Mouse (Mus musculus) MEL (cell line): ENCODE measurements around the gene Zfp26. TPM values are rescaled to one million over a fixed set of nuclear protein-coding genes. Genes with fewer than 3 reads are reported as not detected.

Experiments
- DNase-seq: peaks from one replicate; pipeline ENCODE4 v3.0.0; 2011; ENCODE audit warnings: low read depth, low spot score
- H3K27ac ChIP-seq: 2 replicates; pipeline ENCODE4 v1.5.1; 2012; ENCODE audit warnings: low read depth, mild to moderate bottlenecking, control low read depth, low read length, moderate library complexity; ENCODE audit not compliant: control insufficient read depth
- H3K27me3 ChIP-seq, 2 experiments: fragments of 150-350 bp in 1 of 2; sonication (generic) in 1 of 2; 2 replicates each; pipeline ENCODE4 v1.6.1; 2012; ENCODE audit warnings: low read length in 2 of 2, mild to moderate bottlenecking in 2 of 2, improper control_type of control experiment in 1 of 2, moderate library complexity in 1 of 2; ENCODE audit not compliant: insufficient read depth in 2 of 2, control insufficient read depth in 1 of 2
- H3K36me3 ChIP-seq, 2 experiments: 2 replicates each; pipeline ENCODE4 v1.6.1; 2012 to 2014; ENCODE audit warnings: low read length in 2 of 2, improper control_type of control experiment in 1 of 2, inconsistent platforms in 1 of 2, mild to moderate bottlenecking in 1 of 2; ENCODE audit not compliant: insufficient read depth in 2 of 2, control insufficient read depth in 1 of 2
- H3K4me1 ChIP-seq, 2 experiments: fragments of 150-350 bp in 1 of 2; sonication (generic) in 1 of 2; 2 replicates each; pipeline ENCODE4 v1.6.1; 2012; ENCODE audit warnings: low read length in 2 of 2, improper control_type of control experiment in 1 of 2, mild to moderate bottlenecking in 1 of 2; ENCODE audit not compliant: insufficient read depth in 2 of 2, control insufficient read depth in 1 of 2
- H3K4me3 ChIP-seq, 2 experiments: fragments of 150-350 bp in 1 of 2; sonication (generic) in 1 of 2; 2 replicates each; pipeline ENCODE4 v1.5.1; 2012; ENCODE audit warnings: low read depth in 2 of 2, low read length in 2 of 2, mild to moderate bottlenecking in 2 of 2, moderate library complexity in 2 of 2, control low read depth in 1 of 2, improper control_type of control experiment in 1 of 2; ENCODE audit not compliant: control insufficient read depth in 1 of 2, insufficient read depth in 1 of 2
- H3K79me2 ChIP-seq: 2 replicates; pipeline ENCODE4 v1.6.1; 2012; ENCODE audit warnings: mild to moderate bottlenecking, low read length, moderate library complexity; ENCODE audit not compliant: control insufficient read depth, poor library complexity, insufficient read depth
- H3K9ac ChIP-seq: 2 replicates; pipeline ENCODE4 v1.6.1; 2012; ENCODE audit warnings: low read depth, mild to moderate bottlenecking, control low read depth, low read length, moderate library complexity; ENCODE audit not compliant: control insufficient read depth, poor library complexity, severe bottlenecking
- H3K9me3 ChIP-seq: fragments of 150-350 bp; sonication (generic); replicated peaks from 2 replicates; pipeline ENCODE4 v1.6.1; 2012; ENCODE audit warnings: mild to moderate bottlenecking, low read length, improper control_type of control experiment, moderate library complexity; ENCODE audit not compliant: insufficient read depth
- BHLHE40 ChIP-seq: IDR thresholded peaks from 2 replicates; pipeline ENCODE4 v1.6.1; 2012; ENCODE audit warnings: low read depth, mild to moderate bottlenecking, inconsistent platforms, low read length, improper control_type of control experiment, borderline replicate concordance
- CHD1 ChIP-seq: IDR thresholded peaks from 2 replicates; pipeline ENCODE4 v1.6.1; 2012; ENCODE audit warnings: low read depth, mild to moderate bottlenecking, inconsistent platforms, low read length, improper control_type of control experiment
- CHD2 ChIP-seq: IDR thresholded peaks from 2 replicates; pipeline ENCODE4 v1.6.1; 2011; ENCODE audit warnings: low read length, improper control_type of control experiment
- CTCF ChIP-seq, 3 experiments: IDR thresholded peaks in 2 of 3; conservative IDR thresholded peaks in 1 of 3; 2 replicates each; pipeline ENCODE4 v1.5.1; 2011 to 2012; ENCODE audit warnings: low read length in 3 of 3, low read depth in 2 of 3, mild to moderate bottlenecking in 2 of 3, improper control_type of control experiment in 1 of 3, inconsistent platforms in 1 of 3, mixed read lengths in 1 of 3, moderate library complexity in 1 of 3; ENCODE audit not compliant: control insufficient read depth in 1 of 3, insufficient read depth in 1 of 3, poor library complexity in 1 of 3, severe bottlenecking in 1 of 3
- ELF1 ChIP-seq: IDR thresholded peaks from 2 replicates; pipeline ENCODE4 v1.6.1; 2014; ENCODE audit warnings: low read depth, mild to moderate bottlenecking, inconsistent platforms, low read length, improper control_type of control experiment, moderate library complexity
- EP300 ChIP-seq, 2 experiments: IDR thresholded peaks; 2 replicates each; pipeline ENCODE4 v1.6.1; 2011; ENCODE audit warnings: improper control_type of control experiment in 2 of 2, low read length in 2 of 2, low read depth in 1 of 2, mild to moderate bottlenecking in 1 of 2
- ETS1 ChIP-seq: IDR thresholded peaks from 2 replicates; pipeline ENCODE4 v1.6.1; 2012; ENCODE audit warnings: low read depth, mild to moderate bottlenecking, inconsistent platforms, low read length, improper control_type of control experiment, moderate library complexity
- GABPA ChIP-seq: IDR thresholded peaks from 2 replicates; pipeline ENCODE4 v1.6.1; 2012; ENCODE audit warnings: low read depth, mild to moderate bottlenecking, inconsistent platforms, low read length, improper control_type of control experiment, moderate library complexity
- GATA1 ChIP-seq: IDR thresholded peaks from 2 replicates; pipeline ENCODE4 v1.6.1; 2011; ENCODE audit warnings: low read depth, low read length, improper control_type of control experiment
- HCFC1 ChIP-seq: IDR thresholded peaks from 2 replicates; pipeline ENCODE4 v1.6.1; 2012; ENCODE audit warnings: low read depth, mild to moderate bottlenecking, inconsistent platforms, low read length, improper control_type of control experiment, moderate library complexity
- JUND ChIP-seq: IDR thresholded peaks from 2 replicates; pipeline ENCODE4 v1.6.1; 2011; ENCODE audit warnings: low read depth, mild to moderate bottlenecking, improper control_type of control experiment, low read length
- KAT2A ChIP-seq: conservative IDR thresholded peaks from 2 replicates; pipeline ENCODE4 v1.6.1; 2012; ENCODE audit warnings: low read depth, low read length, improper control_type of control experiment, inconsistent platforms
- MAFK ChIP-seq: IDR thresholded peaks from 2 replicates; pipeline ENCODE4 v1.6.1; 2011; ENCODE audit warnings: low read depth, mild to moderate bottlenecking, low read length, improper control_type of control experiment, borderline replicate concordance
- MAX ChIP-seq: IDR thresholded peaks from 2 replicates; pipeline ENCODE4 v1.6.1; 2011; ENCODE audit warnings: low read length, improper control_type of control experiment
- MAZ ChIP-seq: IDR thresholded peaks from 2 replicates; pipeline ENCODE4 v1.6.1; 2012; ENCODE audit warnings: low read depth, mild to moderate bottlenecking, inconsistent platforms, low read length, improper control_type of control experiment
- MEF2A ChIP-seq: IDR thresholded peaks from 2 replicates; pipeline ENCODE4 v1.6.1; 2014; ENCODE audit warnings: low read depth, mild to moderate bottlenecking, inconsistent platforms, low read length, improper control_type of control experiment; ENCODE audit not compliant: poor library complexity, insufficient replicate concordance, severe bottlenecking; ENCODE audit errors: extremely low read depth
- MXI1 ChIP-seq: IDR thresholded peaks from 2 replicates; pipeline ENCODE4 v1.6.1; 2011; ENCODE audit warnings: mild to moderate bottlenecking, low read depth, low read length, improper control_type of control experiment
- MYB ChIP-seq: IDR thresholded peaks from 2 replicates; pipeline ENCODE4 v1.6.1; 2011; ENCODE audit warnings: mild to moderate bottlenecking, low read depth, low read length, improper control_type of control experiment
- MYC ChIP-seq: IDR thresholded peaks from 2 replicates; pipeline ENCODE4 v1.6.1; 2011; ENCODE audit warnings: low read depth, mild to moderate bottlenecking, low read length, improper control_type of control experiment, moderate library complexity
- NELFE ChIP-seq: IDR thresholded peaks from 2 replicates; pipeline ENCODE4 v1.6.1; 2011; ENCODE audit warnings: low read depth, low read length, improper control_type of control experiment
- POLR2A ChIP-seq, 2 experiments: IDR thresholded peaks; 2 replicates each; pipeline ENCODE4 v1.6.1; 2011 to 2012; ENCODE audit warnings: low read length in 2 of 2, mild to moderate bottlenecking in 2 of 2, control low read depth in 1 of 2, improper control_type of control experiment in 1 of 2, low read depth in 1 of 2, moderate library complexity in 1 of 2; ENCODE audit not compliant: control insufficient read depth in 1 of 2, insufficient read depth in 1 of 2, poor library complexity in 1 of 2
- POLR2AphosphoS2 ChIP-seq: IDR thresholded peaks from 2 replicates; pipeline ENCODE4 v1.6.1; 2011; ENCODE audit warnings: low read length, improper control_type of control experiment
- POLR2AphosphoS5 ChIP-seq: IDR thresholded peaks from 2 replicates; pipeline ENCODE4 v1.6.1; 2012; ENCODE audit warnings: low read depth, borderline replicate concordance, mild to moderate bottlenecking, inconsistent platforms, low read length, moderate library complexity, mixed read lengths
- RAD21 ChIP-seq: IDR thresholded peaks from 2 replicates; pipeline ENCODE4 v1.6.1; 2011; ENCODE audit warnings: mild to moderate bottlenecking, low read depth, low read length, improper control_type of control experiment
- RCOR1 ChIP-seq: IDR thresholded peaks from 2 replicates; pipeline ENCODE4 v1.6.1; 2012; ENCODE audit warnings: low read depth, mild to moderate bottlenecking, inconsistent platforms, low read length, improper control_type of control experiment
- SIN3A ChIP-seq: IDR thresholded peaks from 2 replicates; pipeline ENCODE4 v1.6.1; 2012; ENCODE audit warnings: low read length, improper control_type of control experiment, inconsistent platforms
- SMC3 ChIP-seq: IDR thresholded peaks from 2 replicates; pipeline ENCODE4 v1.6.1; 2011; ENCODE audit warnings: low read depth, low read length, improper control_type of control experiment
- TBP ChIP-seq: IDR thresholded peaks from 2 replicates; pipeline ENCODE4 v1.8.0; 2011; ENCODE audit warnings: low read depth, low read length, improper control_type of control experiment
- TCF12 ChIP-seq: IDR thresholded peaks from 2 replicates; pipeline ENCODE4 v1.6.1; 2014; ENCODE audit warnings: low read depth, mild to moderate bottlenecking, inconsistent platforms, low read length, improper control_type of control experiment, moderate library complexity
- UBTF ChIP-seq: IDR thresholded peaks from 2 replicates; pipeline ENCODE4 v1.6.1; 2012; ENCODE audit warnings: low read depth, mild to moderate bottlenecking, inconsistent platforms, low read length, improper control_type of control experiment, moderate library complexity, borderline replicate concordance; ENCODE audit not compliant: insufficient read depth
- USF1 ChIP-seq: IDR thresholded peaks from 2 replicates; pipeline ENCODE4 v1.6.1; 2014; ENCODE audit warnings: low read depth, mild to moderate bottlenecking, inconsistent platforms, low read length, improper control_type of control experiment, moderate library complexity
- ZC3H11A ChIP-seq: IDR thresholded peaks from 2 replicates; pipeline ENCODE4 v1.6.1; 2012; ENCODE audit warnings: low read depth, mild to moderate bottlenecking, inconsistent platforms, low read length, improper control_type of control experiment
- ZKSCAN1 ChIP-seq: IDR thresholded peaks from 2 replicates; pipeline ENCODE4 v1.6.1; 2012; ENCODE audit warnings: low read depth, mild to moderate bottlenecking, inconsistent platforms, low read length, improper control_type of control experiment, moderate library complexity
- ZMIZ1 ChIP-seq: IDR thresholded peaks from 2 replicates; pipeline ENCODE4 v1.6.1; 2012; ENCODE audit warnings: low read depth, mild to moderate bottlenecking, inconsistent platforms, low read length, improper control_type of control experiment, moderate library complexity
- polyA plus RNA-seq, 2 experiments: library from polyadenylated mRNA; stranded (reverse) in 1 of 2; unstranded in 1 of 2; fragments of >175 nt in 1 of 2; fragments of >200 nt in 1 of 2; gene quantifications; 2 replicates each; pipeline versions ENCODE4 v1.2.1 to v1.2.4; 2012; ENCODE audit warnings: low replicate concordance in 2 of 2, low read depth in 1 of 2; ENCODE audit not compliant: insufficient read length in 2 of 2, insufficient read depth in 1 of 2, missing spikeins in 1 of 2
- total RNA-seq: library from RNA; depleted of rRNA; stranded (reverse); fragments of 300-350 nt; gene quantifications from 2 replicates; pipeline ENCODE4 v1.2.3, GENCODE M21; 2012; rRNA removed

Gene Zfp26
- total RNA-seq (50.5 and 52.5 TPM in 2 replicates), polyA plus RNA-seq (10 to 100 TPM; 18.5 to 55.4 TPM)

DNA sequence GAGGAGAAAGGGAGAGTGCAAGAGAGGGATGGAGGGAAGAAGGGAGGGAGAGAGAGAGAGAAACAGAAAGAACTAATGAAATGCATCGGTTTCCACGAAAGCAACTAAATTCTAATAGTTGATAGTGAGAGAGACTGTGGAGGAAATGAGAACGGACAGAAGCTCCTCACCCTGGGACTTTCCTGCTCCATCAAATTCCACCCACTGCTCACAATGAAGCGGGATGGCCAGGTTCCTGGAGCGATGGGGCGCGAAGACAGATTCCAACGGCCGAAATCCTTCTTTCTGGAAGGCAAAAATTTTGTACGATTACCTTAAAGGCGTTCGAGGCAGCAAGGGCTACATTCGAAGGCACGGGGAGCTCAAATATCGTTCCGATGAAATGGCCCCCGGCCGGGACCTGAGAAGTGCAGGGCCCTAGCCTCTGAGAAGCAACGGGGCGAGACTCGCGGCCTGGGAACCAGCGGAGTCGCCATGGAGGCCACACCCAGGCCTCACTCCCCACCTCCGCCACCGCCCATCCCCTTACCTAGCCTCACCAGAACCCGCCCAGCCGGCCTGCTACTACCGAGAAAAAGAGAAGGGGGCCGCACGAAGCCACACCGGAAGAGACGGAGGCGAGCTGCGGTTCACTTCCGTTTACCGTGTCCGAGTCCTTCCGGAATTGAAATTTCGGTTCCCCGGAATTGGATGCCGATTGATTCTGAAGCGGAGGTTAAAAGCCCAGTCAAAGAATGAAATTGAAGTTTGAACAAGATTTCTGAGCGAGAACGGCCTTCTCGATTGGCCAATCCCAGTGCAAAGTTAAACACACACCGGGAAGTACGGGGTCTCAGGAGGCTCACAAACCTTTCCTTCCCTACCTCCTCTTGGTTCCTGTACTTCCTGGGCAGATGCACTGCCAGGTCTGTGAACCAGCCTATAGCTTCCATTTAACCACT lies at the start of gene Zfp26:
Gene Zfp26 (minus strand): TSS at position 786 of the 941 bp plus-strand sequence.
- Histone ChIP-seq H3K9ac (peak within 1 kb of the TSS; percentile 84), H3K4me1 (peaks cover 3 to 17% of the 10 kb centered on the region in 2 experiments; a peak in 3 of 4 replicates), H3K27me3 (no peaks in the 10 kb centered on the region), H3K9me3 (no peaks in the 10 kb centered on the region), H3K79me2 (peaks cover 34% of the 10 kb centered on the region), H3K36me3 (peaks cover 25 to 37% of the 10 kb centered on the region in 2 experiments), H3K27ac (peak within 1 kb of the TSS; percentile 88), H3K4me3 (peak within 1 kb of the TSS; percentile 81 to 82)
- peak; percentile 99 for DNase-seq
- TF ChIP-seq JUND (0 out of 2 replicates have a peak, but pooled peaks have one; percentile 25), RAD21 (no peak), CHD2 (peak; percentile 21; the same call in 1 of the 2 replicates), MAX (peak; percentile 81), GATA1 (peak; percentile 43; the same call in 1 of the 2 replicates), POLR2AphosphoS5 (no peak), TCF12 (peak; percentile 63), KAT2A (peak; percentile 91), CTCF (IDR thresholded peaks at IDR 0.05 in 2 of 3, conservative IDR thresholded peaks at IDR 0.05 in 1 of 3; ENCODE audit: control insufficient read depth in 1 of 3, insufficient read depth in 1 of 3, low read depth in 2 of 3, low read length in 3 of 3, poor library complexity in 1 of 3, severe bottlenecking in 1 of 3) (peak in 1 of 3 experiments; percentile 1; a peak in 1 of 6 replicates), ZMIZ1 (peak; percentile 50; the same call in 1 of the 2 replicates), TBP (peak; percentile 95), NELFE (peak; percentile 95), ZC3H11A (0 out of 2 replicates have a peak, but pooled peaks have one; percentile 0), ETS1 (peak; percentile 57; the same call in 1 of the 2 replicates), SMC3 (0 out of 2 replicates have a peak, but pooled peaks have one; percentile 1), BHLHE40 (no peak), SIN3A (peak; percentile 95), MAFK (no peak), POLR2A (IDR thresholded peaks at IDR 0.05; ENCODE audit: control insufficient read depth in 1 of 2, insufficient read depth in 1 of 2, low read depth in 1 of 2, low read length in 2 of 2, poor library complexity in 1 of 2) (peak; percentile 90 to 99), MAZ (peak; percentile 87), EP300 (IDR thresholded peaks at IDR 0.05; ENCODE audit: low read depth in 1 of 2, low read length in 2 of 2) (peak in 1 of 2 experiments; percentile 20; a peak in 1 of 4 replicates), CHD1 (peak; percentile 98), RCOR1 (peak; percentile 70), UBTF (peak; percentile 97), ELF1 (peak; percentile 96), MXI1 (peak; percentile 85), MEF2A (0 out of 2 replicates have a peak, but pooled peaks have one; percentile 12), USF1 (no peak), POLR2AphosphoS2 (peak; percentile 83), GABPA (no peak), MYB (no peak), HCFC1 (peak; percentile 95), MYC (peak; percentile 83), ZKSCAN1 (no peak)
